Mouse (Mus musculus) liver (tissue): ENCODE results near the gene Oxsm.
A peak's percentile ranks its signal among the peaks of the same experiment; 100 is the strongest.

Experiments used
- DNase-seq: peaks from one replicate; pipeline ENCODE4 v3.0.0-alpha.2; 2020; ENCODE audit warnings: mixed read lengths

Gene Oxsm

GRCm38 (mm10) chr14:16242193-16242815 is 7.3 kb downstream of the Oxsm start:
- no peak for DNase-seq

DNA sequence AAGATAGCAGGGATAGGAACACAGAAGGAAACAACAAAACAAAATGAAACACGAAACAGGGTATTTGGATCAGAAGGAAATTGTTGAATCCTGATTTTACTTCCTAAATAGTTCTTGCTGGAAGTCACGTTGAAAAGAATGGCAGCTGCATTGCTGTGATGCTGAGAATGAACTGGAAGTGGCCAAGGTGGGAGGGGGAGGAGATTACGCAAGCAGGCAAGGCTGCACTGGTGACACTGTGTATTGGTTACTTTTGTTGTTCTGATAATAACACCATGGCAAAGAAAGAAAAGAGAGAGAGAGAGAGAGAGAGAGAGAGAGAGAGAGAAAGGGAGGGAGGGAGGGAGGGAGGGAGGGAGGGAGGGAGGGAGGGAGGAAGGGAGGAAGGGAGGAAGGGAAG is 13.1 kb downstream of the Oxsm start:
- no peak for DNase-seq

- DNase-seq = no peak
Measured at GRCm38 (mm10) chr14:16233515-16233914, 16.1 kb downstream of the Oxsm start.

GRCm38 (mm10) chr14:16230581-16230980 is 19.0 kb downstream of the Oxsm start:
- DNase-seq = no peak

DNA sequence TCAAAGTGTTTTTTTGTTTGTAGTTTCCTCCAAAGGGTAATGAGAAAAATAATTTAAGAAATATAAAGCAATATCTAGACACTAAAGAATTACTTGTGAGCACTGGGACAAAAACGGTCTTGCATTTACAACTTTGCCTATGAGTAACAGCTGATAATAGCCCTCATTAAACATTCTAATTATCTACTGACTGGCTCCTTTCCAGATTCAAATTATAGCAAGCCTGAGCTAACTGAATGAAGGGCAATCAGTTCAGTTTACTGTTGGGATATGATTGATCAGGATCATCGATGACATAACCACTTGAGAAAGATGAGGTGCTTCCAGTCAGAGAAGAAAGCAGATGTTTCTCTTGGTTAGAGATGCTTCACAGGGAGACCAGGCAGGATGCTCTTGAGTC is 20.2 kb downstream of the Oxsm start:
- no peak for DNase-seq

- DNase-seq = no peak
Measured at GRCm38 (mm10) chr14:16219015-16219414, 30.6 kb downstream of the Oxsm start.

GRCm38 (mm10) chr14:16207722-16208121 is 41.9 kb downstream of the Oxsm start:
- DNase-seq = no peak

- DNase-seq = no peak
Measured at GRCm38 (mm10) chr14:16201673-16202072, 47.9 kb downstream of the Oxsm start.

GRCm38 (mm10) chr14:16200969-16201638 is 48.5 kb downstream of the Oxsm start:
- peak; percentile 9 for DNase-seq

DNA sequence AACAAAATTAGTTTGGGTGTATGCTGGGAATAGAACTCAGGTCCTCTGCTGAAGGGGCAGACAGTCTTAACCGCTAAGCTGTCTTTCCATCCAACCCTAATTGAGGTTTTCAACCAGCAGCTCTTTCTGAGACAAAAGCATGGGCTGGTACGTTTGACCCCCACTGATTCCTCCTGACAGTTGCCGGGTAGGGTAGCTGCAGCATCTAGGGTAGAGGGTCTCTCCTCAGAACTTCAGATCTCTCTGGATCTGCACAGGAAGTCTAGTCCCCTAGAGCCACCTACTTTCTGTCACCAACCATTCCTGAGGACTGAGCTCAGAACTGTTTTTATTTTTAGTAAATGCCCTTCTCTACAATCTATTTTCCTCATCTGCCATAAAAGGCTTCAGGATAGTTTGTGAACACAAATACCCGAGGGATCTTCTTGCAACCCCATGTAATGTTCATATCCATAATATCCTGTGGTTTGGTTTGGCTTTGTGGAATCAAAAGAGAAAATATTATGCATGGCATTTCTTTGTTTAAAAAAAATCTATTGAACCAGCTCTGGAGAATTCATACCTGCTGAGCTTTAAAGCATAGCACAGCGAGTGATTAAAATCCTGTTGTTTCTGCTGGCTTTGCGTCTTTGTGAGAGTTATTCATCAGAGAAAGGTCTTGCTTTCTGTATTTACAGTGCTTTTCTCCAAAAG is 49.2 kb downstream of the Oxsm start:
- DNase-seq = no peak

DNA sequence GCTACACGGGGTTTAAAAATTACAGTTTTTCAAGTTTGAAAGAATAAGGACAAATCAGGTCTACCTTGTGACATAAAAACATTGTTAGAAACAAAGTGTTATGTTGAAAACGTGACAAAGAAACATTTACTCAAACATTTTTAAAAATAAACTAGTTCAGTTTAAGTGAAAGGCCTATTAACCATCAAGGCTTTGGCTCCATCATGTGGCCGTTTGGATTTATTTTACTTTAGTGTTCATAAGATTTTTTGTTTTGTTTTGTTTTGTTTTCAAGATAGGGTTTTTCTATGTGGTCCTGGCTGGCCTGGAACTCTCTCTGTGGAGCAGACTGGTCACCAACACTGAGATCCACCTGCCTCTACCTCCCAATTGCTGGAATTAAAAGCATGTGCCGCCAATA is 53.1 kb downstream of the Oxsm start:
- no peak for DNase-seq

DNA sequence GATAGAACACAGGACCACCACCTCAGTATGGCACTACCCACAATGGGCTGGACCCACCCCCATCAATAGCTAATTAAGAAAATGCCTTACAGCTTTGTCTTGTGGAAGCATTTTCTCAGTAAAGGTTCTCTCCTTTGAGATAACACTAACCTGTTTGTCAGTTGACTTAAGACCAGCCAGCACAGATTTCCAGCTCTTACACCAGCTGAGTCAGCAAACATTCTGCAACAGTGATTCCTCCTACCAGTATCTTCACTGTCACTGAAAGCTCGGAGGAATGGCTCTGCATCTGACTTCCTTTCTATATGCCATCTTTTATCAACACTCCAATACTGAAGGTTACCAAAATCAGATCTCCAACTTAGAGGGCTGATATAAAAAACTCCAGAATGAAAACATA is 54.1 kb downstream of the Oxsm start:
- DNase-seq = no peak

- no peak for DNase-seq
Measured at GRCm38 (mm10) chr14:16194125-16194524, 55.5 kb downstream of the Oxsm start.

DNA sequence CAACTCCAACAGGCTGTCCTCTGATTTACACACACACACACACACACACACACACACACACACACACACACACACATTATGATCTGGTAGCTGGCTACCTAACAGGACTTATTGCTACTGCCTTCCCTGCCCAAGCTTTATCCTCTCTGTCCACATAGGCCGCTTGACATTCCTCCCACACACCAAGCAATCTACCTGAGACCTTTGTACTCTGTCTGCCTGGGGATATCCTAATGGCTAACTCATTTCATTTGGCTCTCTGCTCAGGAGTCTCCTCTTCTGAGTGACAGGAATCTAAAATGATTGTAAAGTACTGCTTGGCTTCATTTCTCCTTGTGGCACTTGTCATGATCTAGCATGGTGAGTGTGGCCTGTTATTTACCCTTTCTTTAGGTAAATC is 60.5 kb downstream of the Oxsm start:
- DNase-seq = no peak
